ENCODE assay signal across 8 mouse cellular contexts in the genomic region with DNA sequence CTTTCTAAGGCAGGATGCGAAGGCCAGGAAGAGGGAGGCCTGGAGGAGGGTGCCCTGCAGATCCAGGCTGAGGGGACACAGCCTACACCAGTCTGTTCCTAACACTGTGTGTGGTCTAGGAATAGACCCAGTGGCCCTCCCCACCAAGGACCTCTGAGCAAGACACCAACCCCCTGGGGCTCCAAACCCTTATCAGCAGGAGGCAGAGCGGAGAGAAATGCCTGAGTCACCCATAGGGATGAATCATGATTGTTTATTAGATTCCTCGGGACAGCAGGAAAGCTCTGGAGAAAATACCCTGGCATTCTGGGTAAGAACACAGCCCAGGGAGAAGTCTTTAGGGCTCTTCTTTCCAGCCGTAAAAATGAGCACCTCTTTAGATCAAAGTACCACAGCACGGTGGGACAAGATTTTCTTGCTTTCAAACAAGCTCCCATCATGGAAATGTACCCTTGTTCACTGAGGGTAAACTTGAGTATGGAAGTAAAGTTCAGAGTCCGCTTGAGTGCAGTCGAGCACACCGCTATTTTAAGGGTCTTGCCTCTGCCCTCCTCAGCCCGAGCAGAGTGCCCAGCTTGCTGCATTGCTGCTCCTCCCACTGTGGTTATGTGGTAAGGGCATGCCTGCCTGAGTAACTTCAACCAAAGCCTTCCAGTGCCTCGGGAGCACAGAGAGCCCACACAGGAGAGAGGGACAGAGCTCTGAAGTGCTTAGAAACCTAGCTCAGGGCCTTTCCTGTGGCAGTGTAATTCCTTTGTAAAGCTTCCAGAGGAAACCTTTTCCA. TPM values are rescaled to one million over a fixed set of nuclear protein-coding genes. Genes with fewer than 3 reads are reported as not detected.
DNase-seq lines count a peak whose midpoint lies in the region; ATAC-seq and TF ChIP-seq lines count a peak whose summit lies in the region.
"Had no signal": no experiment of that assay in that cellular context is flagged by ENCODE, and none has a peak within 500 bp of the region (broad histone marks: within the 10 kb centered on the region; RNA-seq: fewer than 3 reads in every experiment).

No protein-coding gene starts in this region.

- H3K4me2 ChIP-seq in intestine, embryonic 15.5 days (replicated peaks), result no peak overlapping the region
- H3K4me2 ChIP-seq in liver, postnatal 0 days (ENCODE audit: low read depth, low read length), result no peak overlapping the region

- peaks cover 40% of the 10 kb centered on the region for H3K4me1 ChIP-seq in intestine, embryonic 15.5 days (replicated peaks)
- H3K4me1 ChIP-seq in liver, postnatal 0 days (ENCODE audit: insufficient read depth), result peaks cover 16% of the 10 kb centered on the region; the same call in 1 of the 2 replicates

- DNase-seq in 416B (ENCODE audit: low read depth) (peak; percentile 86), MN1 (ENCODE audit: low spot score) (peak; percentile 74)
- DNase-seq in liver, postnatal 0 days, result no peak
- DNase-seq in urinary bladder, postnatal 25 days (ENCODE audit: low spot score), result no peak
- no peak for DNase-seq in left cerebral cortex, adult 9 months (ENCODE audit: low spot score in 2 of 2)
- DNase-seq in layer of hippocampus, postnatal 25 days (ENCODE audit: extremely low spot score in 1 of 2, low spot score in 1 of 2), result no peak

- peak overlapping the region; percentile 62 for H3K27ac ChIP-seq in intestine, embryonic 15.5 days
- peak overlapping the region; percentile 49; the same call in 1 of the 2 replicates for H3K27ac ChIP-seq in liver, postnatal 0 days (ENCODE audit: low read depth)

- no peak overlapping the region for H3K4me3 ChIP-seq in intestine, embryonic 15.5 days (replicated peaks)
- no peak overlapping the region for H3K4me3 ChIP-seq in liver, postnatal 0 days (ENCODE audit: low read depth, low read length)

- WGBS in intestine, embryonic 15.5 days, result 18% methylated on average over 10 of the region's 10 CpGs
- 17% methylated on average over 10 of the region's 10 CpGs for WGBS in liver, postnatal 0 days (ENCODE audit: insufficient replicate concordance)

- TF ChIP-seq CTCF in liver, postnatal 0 days (IDR thresholded peaks at IDR 0.05; ENCODE audit: low read depth), result no peak

- no peaks in the 10 kb centered on the region for H3K36me3 ChIP-seq in intestine, embryonic 15.5 days
- H3K36me3 ChIP-seq in liver, postnatal 0 days (replicated peaks; ENCODE audit: insufficient read depth, low read length), result no peaks in the 10 kb centered on the region

- H3K27me3 ChIP-seq in intestine, embryonic 15.5 days (replicated peaks), result no peaks in the 10 kb centered on the region
- no peaks in the 10 kb centered on the region for H3K27me3 ChIP-seq in liver, postnatal 0 days (ENCODE audit: insufficient read depth, low read length)

- no peaks in the 10 kb centered on the region for H3K9me3 ChIP-seq in intestine, embryonic 15.5 days
- H3K9me3 ChIP-seq in liver, postnatal 0 days (ENCODE audit: low read length), result no peaks in the 10 kb centered on the region

- no peak; the same call in 1 of the 2 replicates for TF ChIP-seq EP300 in liver, postnatal 0 days (IDR thresholded peaks at IDR 0.05; ENCODE audit: low read depth)

- peak; percentile 45 for ATAC-seq in intestine, embryonic 15.5 days
- peak; percentile 49; the same call in 1 of the 2 replicates for ATAC-seq in liver, postnatal 0 days
- ATAC-seq: forebrain, embryonic 16.5 days had no signal

- no peak overlapping the region for H3K9ac ChIP-seq in intestine, embryonic 15.5 days
- no peak overlapping the region for H3K9ac ChIP-seq in liver, postnatal 0 days (replicated peaks)

RNA-seq across cellular contexts. Expression of a gene that starts 52.6 kb away (rescaled TPM):
- 60.2 and 61.4 TPM in 2 replicates for polyA plus RNA-seq in intestine, embryonic 15.5 days (2015; fragmentation: Nextera tagmentation; extraction: Ambion mirVana)
- 8.0 and 9.7 TPM in 2 replicates for polyA plus RNA-seq in liver, postnatal 0 days (2015; fragmentation: Nextera tagmentation; extraction: Ambion mirVana)
- 10 to 100 TPM; 45.6 to 61.2 TPM for total RNA-seq in layer of hippocampus, postnatal 25 days (2021)

RNA-seq across cellular contexts. Expression of a gene that starts 52.6 kb away (rescaled TPM):
- polyA plus RNA-seq in intestine, embryonic 15.5 days (2015; fragmentation: Nextera tagmentation; extraction: Ambion mirVana), result 161 and 170 TPM in 2 replicates
- 15.8 and 22.6 TPM in 2 replicates for polyA plus RNA-seq in liver, postnatal 0 days (2015; fragmentation: Nextera tagmentation; extraction: Ambion mirVana)
- total RNA-seq in layer of hippocampus, postnatal 25 days (2021), result 10 to 100 TPM; 46.0 to 60.0 TPM

Comparison
In these comparisons a context has a peak if more than half of its experiments do, and no peak if none do; other contexts are left out.
1. DNase-seq: peak in 416B (single experiment) and MN1 (single experiment); none in liver, postnatal 0 days (single experiment), urinary bladder, postnatal 25 days (single experiment), left cerebral cortex, adult 9 months (0 of 2) and layer of hippocampus, postnatal 25 days (0 of 2).